Mouse (Mus musculus) neural tube, embryonic 10.5 days (tissue): ENCODE measurements around the gene Gm20696.

ENCODE experiments used
- DNase-seq: peaks from one replicate; pipeline ENCODE4 v3.0.0-alpha.2; 2017; ENCODE audit warnings: low spot score; ENCODE audit errors: extremely low spot score

Gm20696 gene

GRCm38 (mm10) chr6:99485884-99486640 lies 180.5 kb downstream of the Gm20696 start:
- peak; percentile 30 for DNase-seq

GRCm38 (mm10) chr6:99485217-99485883 lies 181.2 kb downstream of the Gm20696 start:
- DNase-seq: peak; percentile 72

- DNase-seq: no peak
Observed at GRCm38 (mm10) chr6:99484884-99485216, 181.7 kb downstream of the Gm20696 start.

- DNase-seq: no peak
Observed at GRCm38 (mm10) chr6:99484197-99484725, 182.3 kb downstream of the Gm20696 start.

- DNase-seq: peak; percentile 39
Observed at GRCm38 (mm10) chr6:99483556-99483955, 183.0 kb downstream of the Gm20696 start.

- peak; percentile 42 for DNase-seq
Observed at GRCm38 (mm10) chr6:99481568-99481967, 185.0 kb downstream of the Gm20696 start.

GRCm38 (mm10) chr6:99478873-99479650 lies 187.5 kb downstream of the Gm20696 start:
- DNase-seq: no peak

- DNase-seq: no peak
Observed at GRCm38 (mm10) chr6:99475040-99475439, 191.6 kb downstream of the Gm20696 start.

GRCm38 (mm10) chr6:99470906-99471305 lies 195.7 kb downstream of the Gm20696 start:
- no peak for DNase-seq

- DNase-seq: no peak
Observed at GRCm38 (mm10) chr6:99469134-99469834, 197.3 kb downstream of the Gm20696 start.

- no peak for DNase-seq
Observed at GRCm38 (mm10) chr6:99467831-99468230, 198.8 kb downstream of the Gm20696 start.

- no peak for DNase-seq
Observed at GRCm38 (mm10) chr6:99467109-99467508, 199.5 kb downstream of the Gm20696 start.

- DNase-seq: no peak
Observed at GRCm38 (mm10) chr6:99466354-99466753, 200.2 kb downstream of the Gm20696 start.

- DNase-seq: no peak
Observed at GRCm38 (mm10) chr6:99464449-99464848, 202.1 kb downstream of the Gm20696 start.

GRCm38 (mm10) chr6:99463906-99464305 lies 202.7 kb downstream of the Gm20696 start:
- DNase-seq: no peak

GRCm38 (mm10) chr6:99458775-99459174 lies 207.8 kb downstream of the Gm20696 start:
- no peak for DNase-seq

- no peak for DNase-seq
Observed at GRCm38 (mm10) chr6:99453763-99454520, 212.7 kb downstream of the Gm20696 start.

GRCm38 (mm10) chr6:99452638-99453185 lies 213.9 kb downstream of the Gm20696 start:
- DNase-seq: no peak

- DNase-seq: no peak
Observed at GRCm38 (mm10) chr6:99451479-99451878, 215.1 kb downstream of the Gm20696 start.

GRCm38 (mm10) chr6:99447447-99447846 lies 219.2 kb downstream of the Gm20696 start:
- no peak for DNase-seq
